Mouse (Mus musculus) embryonic facial prominence, embryonic 14.5 days (tissue): Measurements from ENCODE around the gene Rab5c. TPM values are rescaled to one million over a fixed set of nuclear protein-coding genes. Genes with fewer than 3 reads are reported as not detected.
A peak's percentile ranks its signal among the peaks of the same experiment; 100 is the strongest.

Experiments used
- ATAC-seq: fragments of 200-750 bp; cut with Nextera tagmentation; 2 replicates; pipeline ENCODE4 v1.8.0; 2017; ENCODE audit warnings: low read depth, moderate number of reproducible peaks, moderate TSS enrichment
- DNase-seq: peaks from one replicate; pipeline ENCODE4 v3.0.0-alpha.2; 2015; ENCODE audit warnings: low spot score
- H3K27ac ChIP-seq: fragments of 300-500 bp; sonication (generic); replicated peaks from 2 replicates; pipeline ENCODE4 v1.5.1; 2014; ENCODE audit warnings: low read depth, mild to moderate bottlenecking, low read length, moderate library complexity
- H3K27me3 ChIP-seq: fragments of 300-500 bp; sonication (generic); replicated peaks from 2 replicates; pipeline ENCODE4 v1.6.1; 2014; ENCODE audit warnings: low read length; ENCODE audit not compliant: control insufficient read depth, insufficient read depth
- H3K36me3 ChIP-seq: fragments of 300-500 bp; sonication (generic); 2 replicates; pipeline ENCODE4 v1.6.1; 2014; ENCODE audit warnings: low read length, mixed read lengths; ENCODE audit not compliant: control insufficient read depth, insufficient read depth
- H3K4me1 ChIP-seq: fragments of 300-500 bp; sonication (generic); 2 replicates; pipeline ENCODE4 v1.6.1; 2014; ENCODE audit warnings: antibody characterized with exemption, low read length; ENCODE audit not compliant: control insufficient read depth, insufficient read depth
- H3K4me2 ChIP-seq: fragments of 300-500 bp; sonication (generic); 2 replicates; pipeline ENCODE4 v1.6.1; 2014; ENCODE audit warnings: low read depth, mild to moderate bottlenecking, low read length, moderate library complexity, mixed read lengths
- H3K4me3 ChIP-seq: fragments of 300-500 bp; sonication (generic); 2 replicates; pipeline ENCODE4 v1.5.1; 2014; ENCODE audit warnings: low read depth, mild to moderate bottlenecking, low read length
- H3K9ac ChIP-seq: fragments of 300-500 bp; sonication (generic); 2 replicates; pipeline ENCODE4 v1.6.1; 2014; ENCODE audit warnings: low read depth, mild to moderate bottlenecking, low read length, moderate library complexity, mixed read lengths
- H3K9me3 ChIP-seq: fragments of 300-500 bp; sonication (generic); 2 replicates; pipeline ENCODE4 v1.6.1; 2016; ENCODE audit warnings: low read length; ENCODE audit not compliant: control insufficient read depth
- WGBS: fragments of 180-500 bp; shearing (Covaris S2); extraction: QIAGEN DNeasy Blood & Tissue Kit; methylation state at CpG from one replicate; pipeline ENCODE4 v1.1.7; 2014; 5-methylcytosine and 5-hydroxymethylcytosine counted together
- polyA plus RNA-seq: library from polyadenylated mRNA; unstranded; fragments of >200 nt; fragmentation: Nextera tagmentation; extraction: Ambion mirVana; gene quantifications from 2 replicates; pipeline ENCODE4 v1.2.1, GENCODE M21; 2014

The Rab5c gene
- 70.7 and 73.9 TPM in 2 replicates for polyA plus RNA-seq

GRCm38 (mm10) chr11:100738066-100738604 is at the start of gene Rab5c:
TSS of gene Rab5c (minus strand) at chr11:100738215.
- WGBS, result under 1% methylated on average over 30 of the region's 39 CpGs
- peak within 1 kb of the TSS; percentile 72; the same call in 1 of the 2 replicates for H3K27ac ChIP-seq
- DNase-seq, result peak; percentile 100

GRCm38 (mm10) chr11:100785774-100786173 is 47.8 kb upstream of the Rab5c start:
- H3K4me2 ChIP-seq, result no peak overlapping the region
- H3K27ac ChIP-seq, result no peak overlapping the region
- WGBS, result 85% methylated on average over 2 of the region's 2 CpGs
- DNase-seq (no peak), ATAC-seq (no peak)
- no peak overlapping the region for H3K9ac ChIP-seq
- no peaks in the 10 kb centered on the region for H3K9me3 ChIP-seq
- H3K4me3 ChIP-seq, result no peak overlapping the region
- peaks cover 64% of the 10 kb centered on the region for H3K36me3 ChIP-seq
- H3K4me1 ChIP-seq, result no peaks in the 10 kb centered on the region
- no peaks in the 10 kb centered on the region for H3K27me3 ChIP-seq

More at GRCm38 (mm10) chr11:100738066-100738604, at the start of gene Rab5c:
- H3K27me3 ChIP-seq, result no peaks in the 10 kb centered on the region
- peaks cover 6% of the 10 kb centered on the region; the same call in 1 of the 2 replicates for H3K4me1 ChIP-seq
- H3K9ac ChIP-seq, result peak within 1 kb of the TSS; percentile 95
- peak; percentile 100 for ATAC-seq
- no peaks in the 10 kb centered on the region for H3K9me3 ChIP-seq
- H3K4me3 ChIP-seq, result peak within 1 kb of the TSS; percentile 96
- H3K36me3 ChIP-seq, result peaks cover 3% of the 10 kb centered on the region; the same call in 1 of the 2 replicates
- H3K4me2 ChIP-seq, result peak within 1 kb of the TSS; percentile 87

- ATAC-seq (no peak), DNase-seq (no peak)
- Histone ChIP-seq H3K27ac (no peak overlapping the region), H3K4me1 (no peaks in the 10 kb centered on the region), H3K9me3 (no peaks in the 10 kb centered on the region), H3K4me2 (no peak overlapping the region), H3K9ac (no peak overlapping the region), H3K27me3 (no peaks in the 10 kb centered on the region), H3K36me3 (peaks cover 63% of the 10 kb centered on the region), H3K4me3 (no peak overlapping the region)
- 83% methylated on average over 8 of the region's 8 CpGs for WGBS
Observed at GRCm38 (mm10) chr11:100784286-100784685, 46.3 kb upstream of the Rab5c start.

- H3K4me3 ChIP-seq, result no peak overlapping the region
- ATAC-seq (no peak), DNase-seq (no peak)
- no peaks in the 10 kb centered on the region for H3K4me1 ChIP-seq
- no peak overlapping the region for H3K27ac ChIP-seq
- WGBS, result 88% methylated on average over 13 of the region's 13 CpGs
- peaks cover 54% of the 10 kb centered on the region for H3K36me3 ChIP-seq
- H3K9ac ChIP-seq, result no peak overlapping the region
- no peaks in the 10 kb centered on the region for H3K27me3 ChIP-seq
- H3K4me2 ChIP-seq, result no peak overlapping the region
- no peaks in the 10 kb centered on the region for H3K9me3 ChIP-seq
Observed at GRCm38 (mm10) chr11:100782568-100782967, 44.6 kb upstream of the Rab5c start.

GRCm38 (mm10) chr11:100781763-100782475 is 43.9 kb upstream of the Rab5c start:
- Histone ChIP-seq H3K4me3 (no peak overlapping the region), H3K27me3 (no peaks in the 10 kb centered on the region), H3K36me3 (peaks cover 50% of the 10 kb centered on the region), H3K9me3 (no peaks in the 10 kb centered on the region), H3K4me2 (no peak overlapping the region), H3K4me1 (no peaks in the 10 kb centered on the region), H3K9ac (no peak overlapping the region), H3K27ac (no peak overlapping the region)
- WGBS, result 84% methylated on average over 15 of the region's 15 CpGs
- ATAC-seq, result no peak
- no peak for DNase-seq

- H3K9ac ChIP-seq, result no peak overlapping the region
- no peak overlapping the region for H3K4me3 ChIP-seq
- WGBS, result 70% methylated on average over 8 of the region's 8 CpGs
- no peak overlapping the region for H3K4me2 ChIP-seq
- H3K9me3 ChIP-seq, result no peaks in the 10 kb centered on the region
- DNase-seq, result no peak
- peaks cover 37% of the 10 kb centered on the region for H3K36me3 ChIP-seq
- H3K27me3 ChIP-seq, result no peaks in the 10 kb centered on the region
- ATAC-seq, result no peak
- H3K4me1 ChIP-seq, result no peaks in the 10 kb centered on the region
- H3K27ac ChIP-seq, result no peak overlapping the region
Observed at GRCm38 (mm10) chr11:100780247-100780646, 42.2 kb upstream of the Rab5c start.

GRCm38 (mm10) chr11:100778069-100778468 is 40.1 kb upstream of the Rab5c start:
- Histone ChIP-seq H3K4me2 (no peak overlapping the region), H3K36me3 (peaks cover 26% of the 10 kb centered on the region), H3K9ac (no peak overlapping the region), H3K4me3 (no peak overlapping the region), H3K4me1 (no peaks in the 10 kb centered on the region), H3K9me3 (no peaks in the 10 kb centered on the region), H3K27ac (no peak overlapping the region), H3K27me3 (no peaks in the 10 kb centered on the region)
- DNase-seq (no peak), ATAC-seq (no peak)
- WGBS, result 76% methylated on average over 3 of the region's 3 CpGs

- Histone ChIP-seq H3K27me3 (no peaks in the 10 kb centered on the region), H3K9me3 (no peaks in the 10 kb centered on the region), H3K4me3 (no peak overlapping the region), H3K4me1 (no peaks in the 10 kb centered on the region), H3K9ac (no peak overlapping the region), H3K27ac (no peak overlapping the region), H3K4me2 (no peak overlapping the region), H3K36me3 (peaks cover 6% of the 10 kb centered on the region; the same call in 1 of the 2 replicates)
- no peak for DNase-seq
- ATAC-seq, result no peak
- 70% methylated on average over 10 of the region's 10 CpGs for WGBS
Observed at GRCm38 (mm10) chr11:100775921-100776320, 37.9 kb upstream of the Rab5c start.
